Mouse (Mus musculus) hindbrain, embryonic 16.5 days (tissue): ENCODE data around the gene Ulk1. TPM values are rescaled to one million over a fixed set of nuclear protein-coding genes. Genes with fewer than 3 reads are reported as not detected.
A peak's percentile ranks its signal among the peaks of the same experiment; 100 is the strongest.
"Not testable (repeated sequence)": the region's sequence is repeated elsewhere in the genome, so short reads cannot be mapped to it uniquely, and the experiment has no call there.

Source experiments
- ATAC-seq: fragments of 200-750 bp; cut with Nextera tagmentation; 2 replicates; pipeline ENCODE4 v1.8.0; 2017; ENCODE audit warnings: moderate TSS enrichment, moderate library complexity
- H3K27ac ChIP-seq: fragments of 300-500 bp; sonication (generic); 2 replicates; pipeline ENCODE4 v1.5.1; 2014; ENCODE audit warnings: low read depth, mild to moderate bottlenecking, control low read depth, low read length, moderate library complexity
- H3K27me3 ChIP-seq: fragments of 300-500 bp; sonication (generic); replicated peaks from 2 replicates; pipeline ENCODE4 v1.6.1; 2014; ENCODE audit warnings: low read length; ENCODE audit not compliant: control insufficient read depth, insufficient read depth
- H3K36me3 ChIP-seq: fragments of 300-500 bp; sonication (generic); 2 replicates; pipeline ENCODE4 v1.6.1; 2014; ENCODE audit warnings: mild to moderate bottlenecking, low read length, moderate library complexity, mixed read lengths; ENCODE audit not compliant: control insufficient read depth, insufficient read depth
- H3K4me1 ChIP-seq: fragments of 300-500 bp; sonication (generic); 2 replicates; pipeline ENCODE4 v1.6.1; 2014; ENCODE audit warnings: low read depth, low read length; ENCODE audit not compliant: control insufficient read depth, insufficient read depth
- H3K4me2 ChIP-seq: fragments of 300-500 bp; sonication (generic); 2 replicates; pipeline ENCODE4 v1.6.1; 2014; ENCODE audit warnings: mild to moderate bottlenecking, low read length, control low read depth, moderate library complexity
- H3K4me3 ChIP-seq: fragments of 300-500 bp; sonication (generic); 2 replicates; pipeline ENCODE4 v1.5.1; 2014; ENCODE audit warnings: mild to moderate bottlenecking, low read length, control low read depth, moderate library complexity
- H3K9ac ChIP-seq: fragments of 300-500 bp; sonication (generic); 2 replicates; pipeline ENCODE4 v1.6.1; 2014; ENCODE audit warnings: low read depth, mild to moderate bottlenecking, control low read depth, low read length, moderate library complexity
- H3K9me3 ChIP-seq: fragments of 300-500 bp; sonication (generic); 2 replicates; pipeline ENCODE4 v1.6.1; 2014; ENCODE audit warnings: mild to moderate bottlenecking, low read length, moderate library complexity; ENCODE audit not compliant: control insufficient read depth
- WGBS: fragments of 180-500 bp; shearing (Covaris S2); extraction: QIAGEN DNeasy Blood & Tissue Kit; methylation state at CpG from one replicate; pipeline ENCODE4 v1.1.7; 2014; 5-methylcytosine and 5-hydroxymethylcytosine counted together
- polyA plus RNA-seq: library from polyadenylated mRNA; unstranded; fragments of >200 nt; fragmentation: Nextera tagmentation; extraction: Ambion mirVana; gene quantifications from 2 replicates; pipeline ENCODE4 v1.2.1, GENCODE M21; 2015

Gene Ulk1
- polyA plus RNA-seq, 1 experiment from 2014 or later: 20.7 TPM

GRCm38 (mm10) chr5:110776141-110776540, 33.8 kb downstream of the Ulk1 start:
- WGBS: 91% methylated on average over 2 of the region's 2 CpGs
- H3K4me1 ChIP-seq: peaks cover 11% of the 10 kb centered on the region
- no peak overlapping the region for H3K4me3 ChIP-seq
- ATAC-seq: no peak
- peaks cover 17% of the 10 kb centered on the region for H3K36me3 ChIP-seq
- H3K9ac ChIP-seq: no peak overlapping the region
- no peak overlapping the region for H3K27ac ChIP-seq
- no peak overlapping the region for H3K4me2 ChIP-seq
- no peaks in the 10 kb centered on the region for H3K27me3 ChIP-seq
- H3K9me3 ChIP-seq: no peaks in the 10 kb centered on the region

- H3K4me1 ChIP-seq: peaks cover 4% of the 10 kb centered on the region
- no peak overlapping the region for H3K9ac ChIP-seq
- no peak overlapping the region for H3K4me3 ChIP-seq
- H3K4me2 ChIP-seq: no peak overlapping the region
- H3K9me3 ChIP-seq: no peaks in the 10 kb centered on the region
- WGBS: 94% methylated on average over 11 of the region's 11 CpGs
- H3K36me3 ChIP-seq: peaks cover 17% of the 10 kb centered on the region
- ATAC-seq: no peak
- no peaks in the 10 kb centered on the region for H3K27me3 ChIP-seq
- H3K27ac ChIP-seq: no peak overlapping the region
Observed at GRCm38 (mm10) chr5:110774511-110774910, 35.4 kb downstream of the Ulk1 start.

GRCm38 (mm10) chr5:110772945-110773344, 37.0 kb downstream of the Ulk1 start:
- not testable (repeated sequence) for H3K4me2 ChIP-seq, ATAC-seq
- WGBS: 92% methylated on average over 10 of the region's 10 CpGs

GRCm38 (mm10) chr5:110770448-110771158, 39.3 kb downstream of the Ulk1 start, which contains the start of gene Ep400:
Gene Ep400, minus strand, starts transcription at chr5:110770717.
- Histone ChIP-seq H3K9ac (peak within 1 kb of the TSS; percentile 91), H3K4me3 (peak within 1 kb of the TSS; percentile 82), H3K4me2 (peak within 1 kb of the TSS; percentile 80), H3K4me1 (peaks cover 17% of the 10 kb centered on the region), H3K36me3 (peaks cover 12% of the 10 kb centered on the region), H3K9me3 (no peaks in the 10 kb centered on the region), H3K27me3 (no peaks in the 10 kb centered on the region), H3K27ac (peak within 1 kb of the TSS; percentile 97)
- WGBS: 0% methylated on average over 71 of the region's 83 CpGs
- ATAC-seq: peak; percentile 98

More at GRCm38 (mm10) chr5:110772945-110773344, 37.0 kb downstream of the Ulk1 start:
- not testable (repeated sequence) for H3K9me3 ChIP-seq, H3K4me3 ChIP-seq, H3K9ac ChIP-seq, H3K27me3 ChIP-seq, H3K27ac ChIP-seq
- H3K36me3 ChIP-seq: peaks cover 17% of the 10 kb centered on the region
- peaks cover 15% of the 10 kb centered on the region for H3K4me1 ChIP-seq

- ATAC-seq: no peak; the same call in none of the 2 replicates
- H3K27me3 ChIP-seq: no peaks in the 10 kb centered on the region
- H3K4me2 ChIP-seq: peak overlapping the region; percentile 80
- H3K36me3 ChIP-seq: peaks cover 9% of the 10 kb centered on the region
- peak overlapping the region; percentile 97 for H3K27ac ChIP-seq
- H3K9me3 ChIP-seq: no peaks in the 10 kb centered on the region
- H3K4me1 ChIP-seq: peaks cover 17% of the 10 kb centered on the region
- peak overlapping the region; percentile 82 for H3K4me3 ChIP-seq
- WGBS: under 1% methylated on average over 51 of the region's 58 CpGs
- H3K9ac ChIP-seq: peak overlapping the region; percentile 91
Observed at GRCm38 (mm10) chr5:110770031-110770445, 39.9 kb downstream of the Ulk1 start.

GRCm38 (mm10) chr5:110769272-110769671, 40.6 kb downstream of the Ulk1 start:
- no peak for ATAC-seq
- no peaks in the 10 kb centered on the region for H3K27me3 ChIP-seq
- H3K4me2 ChIP-seq: peak overlapping the region; percentile 80
- H3K4me1 ChIP-seq: peaks cover 17% of the 10 kb centered on the region
- H3K27ac ChIP-seq: no peak overlapping the region
- no peaks in the 10 kb centered on the region for H3K9me3 ChIP-seq
- H3K36me3 ChIP-seq: peaks cover 1% of the 10 kb centered on the region; the same call in 1 of the 2 replicates
- WGBS: 62% methylated on average over 4 of the region's 4 CpGs
- peak overlapping the region; percentile 91 for H3K9ac ChIP-seq
- peak overlapping the region; percentile 82 for H3K4me3 ChIP-seq

- no peak overlapping the region for H3K27ac ChIP-seq
- ATAC-seq: no peak
- no peaks in the 10 kb centered on the region for H3K27me3 ChIP-seq
- H3K9ac ChIP-seq: no peak overlapping the region
- H3K36me3 ChIP-seq: no peaks in the 10 kb centered on the region
- peaks cover 11% of the 10 kb centered on the region for H3K4me1 ChIP-seq
- no peaks in the 10 kb centered on the region for H3K9me3 ChIP-seq
- no peak overlapping the region for H3K4me3 ChIP-seq
- H3K4me2 ChIP-seq: no peak overlapping the region
- WGBS: 95% methylated on average over 8 of the region's 8 CpGs
Observed at GRCm38 (mm10) chr5:110763890-110764289, 46.0 kb downstream of the Ulk1 start.

GRCm38 (mm10) chr5:110745021-110745420, 64.9 kb downstream of the Ulk1 start:
- no peak for ATAC-seq
- no peak overlapping the region for H3K27ac ChIP-seq
- H3K4me2 ChIP-seq: no peak overlapping the region
- 70% methylated on average over 1 of the region's 1 CpGs for WGBS
- H3K9me3 ChIP-seq: no peaks in the 10 kb centered on the region
- no peaks in the 10 kb centered on the region for H3K4me1 ChIP-seq
- no peak overlapping the region for H3K4me3 ChIP-seq
- H3K36me3 ChIP-seq: peaks cover under 1% of the 10 kb centered on the region; the same call in 1 of the 2 replicates
- no peak overlapping the region for H3K9ac ChIP-seq
- H3K27me3 ChIP-seq: no peaks in the 10 kb centered on the region

- Histone ChIP-seq H3K9me3 (no peaks in the 10 kb centered on the region), H3K27ac (no peak overlapping the region), H3K4me2 (no peak overlapping the region), H3K36me3 (peaks cover 31% of the 10 kb centered on the region), H3K9ac (no peak overlapping the region), H3K4me1 (no peaks in the 10 kb centered on the region), H3K27me3 (no peaks in the 10 kb centered on the region), H3K4me3 (no peak overlapping the region)
- no peak for ATAC-seq
- 93% methylated on average over 7 of the region's 7 CpGs for WGBS
Observed at GRCm38 (mm10) chr5:110739496-110740275, 70.2 kb downstream of the Ulk1 start.
